Mouse (Mus musculus) megakaryocyte, embryonic 14.5 days (primary cell): ENCODE data around the gene Plekhh2.

ENCODE experiments used
- FLI1 ChIP-seq: IDR thresholded peaks from 2 replicates; pipeline ENCODE4 v1.6.1; 2012; ENCODE audit warnings: low read length, inconsistent platforms, mixed read lengths
- GATA1 ChIP-seq: IDR thresholded peaks from 3 replicates; pipeline ENCODE4 v1.6.1; 2012; ENCODE audit warnings: mixed read lengths, low read length, inconsistent platforms, borderline replicate concordance

DNA sequence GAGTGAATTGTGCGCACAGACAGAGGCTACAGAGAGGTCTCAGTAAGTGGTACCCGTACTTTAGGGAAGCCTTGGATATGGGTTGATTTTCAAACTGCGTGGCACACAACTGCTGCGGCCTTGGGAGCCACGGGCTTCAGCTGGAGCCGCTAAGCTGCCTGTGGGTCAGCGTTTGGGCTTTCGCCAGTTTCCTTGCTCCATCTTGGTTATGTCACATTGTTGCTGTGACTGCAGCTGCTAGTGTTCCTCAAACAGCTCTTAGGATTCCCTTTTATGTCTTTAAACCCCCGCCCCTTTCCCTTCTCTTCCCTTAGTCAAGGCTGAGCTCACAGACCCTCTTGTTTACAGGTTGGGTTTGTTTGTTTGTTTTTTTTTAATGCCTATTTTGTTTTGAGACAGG lies 61.6 kb downstream of the Plekhh2 start:
- TF ChIP-seq GATA1 (no peak), FLI1 (no peak)
